Mouse (Mus musculus) G1E (cell line): ENCODE results near the gene Morc2a.

Experiments used
- CTCF ChIP-seq: IDR thresholded peaks from 2 replicates; pipeline ENCODE4 v1.5.1; 2012; ENCODE audit warnings: low read depth, low read length, inconsistent platforms, mixed read lengths
- GATA1 ChIP-seq: IDR thresholded peaks from 2 replicates; pipeline ENCODE4 v1.6.1; 2012; ENCODE audit warnings: borderline replicate concordance, low read length, inconsistent platforms, mixed read lengths
- POLR2AphosphoS5 ChIP-seq: IDR thresholded peaks from 2 replicates; pipeline ENCODE4 v1.6.1; 2012; ENCODE audit warnings: low read depth, low read length, inconsistent platforms; ENCODE audit not compliant: insufficient replicate concordance

GRCm38 (mm10) chr11:3647688-3648087, 1.3 kb upstream of the Morc2a start:
- TF ChIP-seq CTCF (no peak), GATA1 (no peak), POLR2AphosphoS5 (no peak)
